Comparison of ENCODE assay signal across 35 mouse cellular contexts in the genomic region with DNA sequence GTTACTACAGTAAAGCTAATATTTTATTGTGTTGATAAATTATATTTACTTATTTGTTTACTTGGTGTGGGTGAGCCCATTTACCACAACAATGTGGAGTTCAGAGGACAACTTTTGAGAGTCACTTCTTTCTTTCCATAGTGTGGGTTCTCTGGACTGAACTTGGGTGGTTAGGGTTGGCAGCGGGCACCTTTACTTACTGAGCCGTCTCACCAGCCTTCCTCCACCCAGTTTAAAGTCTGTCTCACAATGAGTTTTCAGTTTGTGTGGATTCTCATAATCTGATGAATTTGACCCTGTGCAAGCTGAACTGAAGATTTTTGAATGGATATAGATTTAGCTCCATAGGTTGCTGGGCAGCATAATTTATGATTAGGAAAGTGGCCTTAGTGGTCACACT. TPM values are rescaled to one million over a fixed set of nuclear protein-coding genes. Genes with fewer than 3 reads are reported as not detected.
"Had no signal": no experiment of that assay in that cellular context is flagged by ENCODE, and none has a peak within 500 bp of the region (broad histone marks: within the 10 kb centered on the region; RNA-seq: fewer than 3 reads in every experiment).

No protein-coding gene starts in this region.

- ATAC-seq: hindbrain, embryonic 16.5 days; hindbrain, postnatal 0 days; inflammation-experienced regulatory T-cells, adult 6 months; intestine, embryonic 15.5 days; intestine, embryonic 16.5 days; intestine, postnatal 0 days had no signal

- H3K36me3 ChIP-seq: heart, embryonic 10.5 days; heart, embryonic 12.5 days; heart, embryonic 13.5 days; heart, embryonic 15.5 days; hindbrain, embryonic 10.5 days; hindbrain, embryonic 12.5 days; hindbrain, embryonic 13.5 days; hindbrain, embryonic 15.5 days; intestine, embryonic 15.5 days; kidney, embryonic 15.5 days had no signal

- H3K4me1 ChIP-seq: heart, embryonic 10.5 days; heart, embryonic 12.5 days; heart, embryonic 13.5 days; heart, embryonic 15.5 days; hindbrain, embryonic 10.5 days; hindbrain, embryonic 12.5 days; hindbrain, embryonic 13.5 days; hindbrain, embryonic 15.5 days; intestine, embryonic 15.5 days; kidney, embryonic 15.5 days had no signal

- H3K9ac ChIP-seq: heart, embryonic 12.5 days; heart, embryonic 13.5 days; heart, embryonic 15.5 days; hindbrain, embryonic 12.5 days; hindbrain, embryonic 13.5 days; hindbrain, embryonic 14.5 days; hindbrain, embryonic 15.5 days; intestine, embryonic 15.5 days; kidney, embryonic 15.5 days had no signal

- H3K4me3 ChIP-seq: heart, adult 2 months; heart, embryonic 10.5 days; heart, embryonic 12.5 days; heart, embryonic 13.5 days; heart, embryonic 15.5 days; hindbrain, embryonic 10.5 days; hindbrain, embryonic 12.5 days; hindbrain, embryonic 13.5 days; hindbrain, embryonic 15.5 days; intestine, embryonic 15.5 days; kidney, embryonic 15.5 days; layer of hippocampus, adult 2 months; left cerebral cortex, adult 2 months had no signal

- H3K27me3 ChIP-seq: heart, embryonic 12.5 days; heart, embryonic 13.5 days; heart, embryonic 15.5 days; hindbrain, embryonic 12.5 days; hindbrain, embryonic 13.5 days; hindbrain, embryonic 15.5 days; intestine, embryonic 15.5 days; kidney, embryonic 15.5 days had no signal

- H3K4me2 ChIP-seq: heart, embryonic 11.5 days; heart, embryonic 12.5 days; heart, embryonic 13.5 days; heart, embryonic 15.5 days; hindbrain, embryonic 12.5 days; hindbrain, embryonic 13.5 days; hindbrain, embryonic 14.5 days; hindbrain, embryonic 15.5 days; intestine, embryonic 15.5 days; kidney, embryonic 15.5 days had no signal

- DNase-seq: heart, adult 2 months; heart, postnatal 10 days; heart, postnatal 14 days; heart, postnatal 36 days; heart, postnatal 4 days; kidney, adult 11 months; kidney, adult 18-20 months; kidney, postnatal 14 days; layer of hippocampus, adult 9-11 months; layer of hippocampus, postnatal 36 days had no signal

- H3K9me3 ChIP-seq: heart, embryonic 10.5 days; heart, embryonic 12.5 days; heart, embryonic 13.5 days; heart, embryonic 15.5 days; hindbrain, embryonic 10.5 days; hindbrain, embryonic 12.5 days; hindbrain, embryonic 15.5 days; intestine, embryonic 15.5 days; kidney, embryonic 15.5 days had no signal

- H3K27ac ChIP-seq: heart, adult 2 months; heart, embryonic 10.5 days; heart, embryonic 13.5 days; heart, embryonic 15.5 days; hindbrain, embryonic 10.5 days; hindbrain, embryonic 12.5 days; hindbrain, embryonic 13.5 days; hindbrain, embryonic 14.5 days; hindbrain, embryonic 15.5 days; hindbrain, postnatal 0 days; intestine, embryonic 15.5 days; kidney, embryonic 15.5 days; kidney, postnatal 0 days; layer of hippocampus, adult 2 months; left cerebral cortex, adult 2 months had no signal

RNA-seq across cellular contexts. Expression of a gene that starts 53.5 kb away (rescaled TPM):
- polyA plus RNA-seq: heart, adult 2 months; heart, embryonic 10.5 days; heart, embryonic 12.5 days; heart, embryonic 14.5 days; heart, postnatal 0 days; hindbrain, embryonic 10.5 days; hindbrain, embryonic 12.5 days; hindbrain, embryonic 13.5 days; hindbrain, embryonic 14.5 days; hindbrain, embryonic 15.5 days; hindbrain, embryonic 16.5 days; hindbrain, postnatal 0 days; inflammation-experienced regulatory T-cells, adult 6 months; intestine, embryonic 14.5 days; intestine, embryonic 15.5 days; intestine, embryonic 16.5 days; intestine, postnatal 0 days; kidney, embryonic 14.5 days; kidney, embryonic 15.5 days; kidney, postnatal 0 days; large intestine, adult 2 months had no signal
